Mouse (Mus musculus): ENCODE measurements around the gene Tasp1.
A peak's percentile ranks its signal among the peaks of the same experiment; 100 is the strongest.
"Not testable (repeated sequence)": the region's sequence is repeated elsewhere in the genome, so short reads cannot be mapped to it uniquely, and the experiment has no call there.

The Tasp1 gene

DNA sequence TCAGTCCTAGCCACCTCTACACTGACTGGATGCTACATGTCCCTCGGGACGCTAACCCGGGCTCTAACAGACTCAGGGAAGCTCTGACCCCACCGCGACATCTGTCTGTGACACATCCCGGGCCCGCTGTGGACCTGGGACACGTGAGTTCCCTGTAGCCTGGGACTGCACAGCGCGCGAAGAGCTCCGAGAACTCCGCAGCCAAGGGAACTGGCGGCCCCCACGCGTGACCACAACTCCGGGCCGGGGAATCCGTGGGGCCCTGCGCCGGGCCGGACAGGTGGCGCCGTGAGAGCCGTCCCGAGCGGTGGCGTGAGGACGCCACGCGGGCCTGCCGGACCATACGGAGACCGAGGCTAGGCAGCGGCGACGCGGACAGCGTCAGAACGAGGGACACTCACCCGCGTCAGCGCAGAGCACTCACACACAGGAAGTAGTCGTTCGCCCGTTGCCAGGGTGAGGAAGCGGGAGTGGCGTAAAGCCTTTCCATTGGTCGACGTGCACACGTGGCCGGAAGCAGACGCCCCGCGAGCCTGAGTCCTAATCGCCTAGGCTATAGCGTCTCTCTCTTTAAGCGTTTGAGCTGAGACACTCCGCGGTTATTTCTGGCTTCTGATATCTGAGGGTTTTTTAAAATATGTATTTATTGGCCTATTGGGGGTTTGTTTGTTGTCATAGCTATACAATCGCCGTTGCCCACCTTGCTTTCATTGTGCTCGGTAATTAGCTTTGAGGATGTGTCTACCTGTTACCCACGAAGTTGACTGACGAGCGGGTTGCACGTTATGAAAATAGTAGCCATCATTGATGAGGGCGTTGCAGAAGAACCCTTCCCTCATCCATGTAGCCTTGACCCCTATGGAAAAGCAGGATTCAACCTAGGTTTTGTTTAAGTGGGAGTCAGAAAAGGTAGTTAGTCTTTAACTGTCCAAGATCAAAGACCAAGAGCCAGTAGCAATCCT, at the start of gene Tasp1:
TSS of gene Tasp1 (minus strand) at position 453 of the 962 bp plus-strand sequence.
- DNase-seq (ENCODE audit: low read depth, low spot score), result peak; percentile 94
- H3K36me3 ChIP-seq (ENCODE audit: control insufficient read depth, insufficient read depth, low read length, poor library complexity, severe bottlenecking), result no peaks in the 10 kb centered on the region
- no peaks in the 10 kb centered on the region for H3K27me3 ChIP-seq (ENCODE audit: control insufficient read depth, insufficient read depth, low read length, poor library complexity, severe bottlenecking)

DNA sequence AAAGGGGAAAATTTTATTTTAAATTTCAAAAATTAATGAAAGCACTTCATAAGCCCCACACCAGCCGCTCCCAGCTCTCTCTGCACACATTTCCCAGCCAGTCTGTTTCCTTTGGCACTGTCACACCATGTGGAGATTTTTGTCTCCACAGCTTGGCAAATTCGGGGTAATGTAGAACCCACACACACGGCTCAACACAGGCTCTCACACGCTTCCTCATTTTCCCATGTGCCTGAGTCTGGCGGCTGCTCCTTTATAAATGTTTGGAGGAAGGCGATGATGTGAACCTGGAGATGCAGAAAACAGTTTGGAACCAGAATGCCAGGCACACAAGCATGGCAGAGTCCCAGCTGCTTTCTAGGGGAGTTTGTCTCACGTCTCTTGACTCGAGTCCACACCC, 47.2 kb upstream of the Tasp1 start:
- DNase-seq (ENCODE audit: low read depth, low spot score), result no peak
- H3K36me3 ChIP-seq (ENCODE audit: control insufficient read depth, insufficient read depth, low read length, poor library complexity, severe bottlenecking), result no peaks in the 10 kb centered on the region
- H3K27me3 ChIP-seq (ENCODE audit: control insufficient read depth, insufficient read depth, low read length, poor library complexity, severe bottlenecking), result no peaks in the 10 kb centered on the region

DNA sequence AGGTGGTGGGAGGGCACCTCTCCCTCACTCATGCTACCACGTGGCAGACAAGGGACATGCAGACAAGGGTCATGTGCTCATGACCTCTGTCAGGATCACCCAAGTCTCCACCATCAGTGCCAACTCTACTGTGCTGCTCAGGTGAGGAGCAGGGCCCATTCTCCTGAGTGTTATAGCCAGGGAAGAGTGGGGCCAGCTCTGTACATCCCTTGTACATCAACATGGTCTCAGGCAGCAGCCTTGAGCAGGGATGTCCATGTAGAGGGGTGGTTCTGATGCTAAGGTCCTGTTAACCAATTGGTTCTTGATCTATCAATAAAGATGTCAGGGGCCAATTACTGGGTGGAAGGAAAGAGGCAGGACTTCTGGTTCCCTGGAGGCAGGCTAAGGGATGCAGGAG, 42.3 kb upstream of the Tasp1 start:
- no peak for DNase-seq (ENCODE audit: low read depth, low spot score)
- Histone ChIP-seq H3K27me3 (ENCODE audit: control insufficient read depth, insufficient read depth, low read length, poor library complexity, severe bottlenecking) (no peaks in the 10 kb centered on the region), H3K36me3 (ENCODE audit: control insufficient read depth, insufficient read depth, low read length, poor library complexity, severe bottlenecking) (no peaks in the 10 kb centered on the region)

DNA sequence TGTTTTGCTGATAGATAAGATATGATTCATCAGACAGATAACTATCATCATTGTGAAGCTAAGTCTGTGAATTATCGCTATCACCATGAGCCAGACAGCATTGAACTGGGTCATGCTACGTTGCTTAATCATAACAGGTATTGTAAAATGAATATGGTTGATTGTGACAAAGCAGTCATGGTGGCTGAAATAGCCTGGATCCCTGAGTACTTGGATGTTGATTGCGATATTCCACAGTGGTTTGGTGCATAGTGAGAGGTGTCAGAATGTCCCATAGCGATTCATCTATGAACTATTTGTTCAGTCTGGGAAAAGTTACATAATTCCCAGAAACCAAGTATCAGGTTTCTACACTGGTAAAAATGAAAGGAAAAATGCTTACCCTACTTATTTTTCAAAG, 41.0 kb upstream of the Tasp1 start:
- Histone ChIP-seq H3K36me3 (ENCODE audit: control insufficient read depth, insufficient read depth, low read length, poor library complexity, severe bottlenecking) (no peaks in the 10 kb centered on the region), H3K27me3 (ENCODE audit: control insufficient read depth, insufficient read depth, low read length, poor library complexity, severe bottlenecking) (no peaks in the 10 kb centered on the region)
- no peak for DNase-seq (ENCODE audit: low read depth, low spot score)

DNA sequence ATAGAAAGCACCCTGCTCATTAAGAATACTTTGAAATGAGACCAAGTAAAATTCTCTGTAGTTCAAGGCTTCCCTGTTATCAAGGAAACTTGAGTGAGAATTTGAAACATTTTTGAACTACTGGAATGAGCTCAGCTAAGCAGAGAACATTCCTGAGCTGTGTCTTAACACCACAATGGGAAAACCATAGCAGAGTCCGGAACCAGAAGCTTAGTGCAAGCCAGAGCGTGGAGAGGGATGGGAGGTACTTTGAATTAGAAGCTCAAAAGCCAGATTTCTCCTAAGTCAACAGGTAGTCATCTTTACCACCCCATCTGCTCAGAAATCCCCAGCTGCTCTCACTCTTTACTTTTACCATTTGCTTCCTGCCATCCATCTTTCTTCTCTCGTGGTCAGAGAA, 38.3 kb upstream of the Tasp1 start:
- H3K27me3 ChIP-seq (ENCODE audit: control insufficient read depth, insufficient read depth, low read length, poor library complexity, severe bottlenecking), result no peaks in the 10 kb centered on the region
- no peaks in the 10 kb centered on the region for H3K36me3 ChIP-seq (ENCODE audit: control insufficient read depth, insufficient read depth, low read length, poor library complexity, severe bottlenecking)
- no peak for DNase-seq (ENCODE audit: low read depth, low spot score)

DNA sequence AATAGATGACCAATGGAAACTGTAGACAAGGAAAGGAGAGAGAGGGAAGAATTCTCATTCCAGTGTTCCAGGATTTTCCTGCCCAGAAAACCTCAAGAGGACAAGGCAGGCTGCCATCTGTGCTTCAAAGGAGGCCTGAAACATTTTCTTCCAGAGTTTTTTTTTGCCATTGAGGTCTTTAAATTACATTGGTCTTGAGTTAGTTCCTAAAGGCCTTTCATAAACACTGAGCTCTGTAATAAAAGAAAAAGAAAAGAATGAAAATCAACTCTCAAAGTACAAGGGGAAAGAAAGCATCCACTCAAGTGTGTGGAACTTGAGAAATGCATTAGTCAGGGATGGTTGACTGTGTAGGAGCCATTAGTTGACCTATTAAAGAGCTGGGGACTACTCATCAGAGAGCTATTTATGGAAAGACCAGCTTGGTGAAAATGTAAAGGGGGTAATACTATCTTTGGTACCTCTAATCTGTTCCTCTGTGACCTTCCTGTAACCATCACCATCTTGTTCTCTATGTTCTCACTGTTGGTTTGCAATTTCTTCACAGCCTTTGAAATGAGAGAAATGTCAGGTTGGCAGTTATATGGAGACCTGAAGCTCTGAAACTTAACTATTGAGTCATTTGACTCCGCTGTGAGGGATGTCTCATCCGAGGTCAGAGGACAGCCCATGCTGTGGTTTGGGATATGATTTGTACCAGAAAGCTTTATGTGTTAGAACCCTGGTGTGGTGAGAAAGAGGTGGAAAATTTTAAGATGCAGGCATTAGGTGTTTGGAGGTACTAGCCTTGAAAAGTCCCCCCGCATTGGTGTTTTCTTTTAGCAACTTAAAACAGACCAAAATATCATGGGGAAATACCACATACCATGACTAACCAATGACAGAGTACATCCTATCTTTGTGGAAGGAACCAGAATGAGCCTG, 34.2 kb upstream of the Tasp1 start:
- DNase-seq (ENCODE audit: low read depth, low spot score), result no peak
- Histone ChIP-seq H3K27me3 (ENCODE audit: control insufficient read depth, insufficient read depth, low read length, poor library complexity, severe bottlenecking) (no peaks in the 10 kb centered on the region), H3K36me3 (ENCODE audit: control insufficient read depth, insufficient read depth, low read length, poor library complexity, severe bottlenecking) (no peaks in the 10 kb centered on the region)

DNA sequence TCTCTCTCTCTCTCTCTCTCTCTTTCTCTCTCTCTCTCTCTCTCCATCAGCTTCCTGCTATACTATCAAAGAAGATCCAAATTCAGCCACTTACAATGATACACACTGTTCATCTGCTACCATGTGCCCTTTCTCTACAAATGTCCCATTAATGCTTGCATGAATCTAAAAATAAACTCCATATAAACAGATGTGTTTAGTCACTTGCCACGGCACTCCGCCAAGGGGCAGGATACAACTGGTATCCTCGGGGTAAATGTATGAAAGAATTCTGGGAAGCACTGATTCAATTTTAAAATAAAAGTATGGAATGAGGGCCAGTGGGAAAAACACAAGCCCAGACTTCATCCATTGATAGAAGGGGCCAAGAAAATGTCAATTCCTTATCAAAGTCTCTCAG, 33.4 kb upstream of the Tasp1 start:
- Histone ChIP-seq H3K36me3 (ENCODE audit: control insufficient read depth, insufficient read depth, low read length, poor library complexity, severe bottlenecking) (no peaks in the 10 kb centered on the region), H3K27me3 (ENCODE audit: control insufficient read depth, insufficient read depth, low read length, poor library complexity, severe bottlenecking) (no peaks in the 10 kb centered on the region)
- no peak for DNase-seq (ENCODE audit: low read depth, low spot score)

DNA sequence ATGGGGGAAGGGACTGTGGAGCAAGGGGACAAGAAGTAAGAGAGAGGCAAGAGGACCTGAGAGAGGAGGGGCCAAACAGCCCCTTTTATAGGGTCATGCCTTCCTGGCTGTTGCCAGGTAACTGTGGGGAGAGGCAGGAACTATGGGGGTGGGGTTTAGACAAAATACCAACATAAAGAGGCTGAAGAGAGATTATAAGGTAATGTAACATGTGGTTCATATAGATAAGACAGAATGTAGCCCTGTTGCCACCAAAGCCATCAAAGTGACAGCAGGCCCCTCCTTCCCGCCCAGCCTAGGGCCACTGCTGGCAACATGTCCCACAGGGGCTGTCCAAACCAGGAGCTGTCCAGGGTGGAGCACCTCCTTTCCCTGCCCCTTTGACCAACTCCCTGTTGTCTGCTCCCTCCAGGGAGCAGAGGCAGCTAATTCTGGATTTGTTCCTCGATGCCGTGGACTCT, 30.6 kb upstream of the Tasp1 start:
- Histone ChIP-seq H3K27me3 (ENCODE audit: control insufficient read depth, insufficient read depth, low read length, poor library complexity, severe bottlenecking) (no peaks in the 10 kb centered on the region), H3K36me3 (ENCODE audit: control insufficient read depth, insufficient read depth, low read length, poor library complexity, severe bottlenecking) (no peaks in the 10 kb centered on the region)
- DNase-seq (ENCODE audit: low read depth, low spot score), result no peak

DNA sequence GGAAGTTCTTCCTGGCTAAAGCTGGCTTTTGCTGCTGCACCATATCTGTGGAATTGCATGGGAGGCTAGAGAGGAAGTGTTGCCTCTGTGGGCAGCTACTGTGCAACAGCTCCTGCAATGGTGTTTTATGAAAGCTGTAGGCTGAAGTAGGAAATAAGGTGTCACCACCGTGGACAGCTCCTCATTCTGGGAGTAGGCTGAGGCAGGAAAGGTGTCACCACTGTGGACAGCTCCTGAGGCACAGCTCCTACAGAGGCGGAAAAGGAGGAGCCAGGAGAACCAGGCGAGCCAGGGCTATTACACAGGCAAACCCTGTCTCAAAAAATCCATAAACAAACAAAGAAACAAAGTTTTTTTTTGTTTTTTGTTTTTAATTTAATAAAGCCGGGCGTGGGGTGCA, 29.4 kb upstream of the Tasp1 start:
- Histone ChIP-seq H3K27me3 (ENCODE audit: control insufficient read depth, insufficient read depth, low read length, poor library complexity, severe bottlenecking) (no peaks in the 10 kb centered on the region), H3K36me3 (ENCODE audit: control insufficient read depth, insufficient read depth, low read length, poor library complexity, severe bottlenecking) (no peaks in the 10 kb centered on the region)
- DNase-seq (ENCODE audit: low read depth, low spot score), result no peak

DNA sequence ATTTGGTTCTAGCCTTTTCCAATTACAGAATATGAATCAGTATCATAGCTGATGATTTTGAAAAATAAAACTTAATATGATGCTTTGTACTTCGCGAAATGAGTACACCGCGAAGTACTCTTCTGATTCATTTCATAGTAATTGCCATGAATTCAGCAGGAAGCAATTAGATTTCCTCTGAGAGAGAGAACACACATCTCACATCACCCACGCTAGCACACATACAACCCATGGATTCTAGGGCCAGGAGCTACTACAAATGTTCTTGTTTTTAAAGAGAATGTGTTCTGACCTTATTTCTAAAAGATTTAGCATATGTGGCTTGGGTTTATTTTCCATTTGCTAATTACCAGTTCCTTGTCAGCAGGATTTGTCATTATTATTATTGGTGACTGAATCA, 26.8 kb upstream of the Tasp1 start:
- Histone ChIP-seq H3K36me3 (ENCODE audit: control insufficient read depth, insufficient read depth, low read length, poor library complexity, severe bottlenecking) (no peaks in the 10 kb centered on the region), H3K27me3 (ENCODE audit: control insufficient read depth, insufficient read depth, low read length, poor library complexity, severe bottlenecking) (no peaks in the 10 kb centered on the region)
- no peak for DNase-seq (ENCODE audit: low read depth, low spot score)

DNA sequence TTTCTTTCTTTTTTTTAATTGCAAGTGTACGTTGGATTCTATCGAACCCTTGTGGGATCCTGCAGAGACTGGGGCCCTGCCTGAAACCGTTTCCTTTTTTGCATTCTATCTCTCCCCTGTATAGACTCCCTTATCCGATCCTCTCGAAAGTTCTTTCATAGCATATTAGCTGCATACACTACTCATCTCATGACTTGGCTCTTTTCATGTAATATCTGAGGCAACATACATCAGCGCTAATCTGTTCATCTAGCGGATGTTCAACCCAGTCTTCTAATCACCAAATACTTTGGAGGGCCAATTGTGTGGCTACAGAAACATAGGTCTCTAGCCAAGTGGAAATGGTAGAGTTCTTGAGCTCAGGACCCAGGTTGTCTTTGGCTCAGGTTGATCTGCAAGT, 17.6 kb upstream of the Tasp1 start:
- no peak for DNase-seq (ENCODE audit: low read depth, low spot score)
- no peaks in the 10 kb centered on the region for H3K36me3 ChIP-seq (ENCODE audit: control insufficient read depth, insufficient read depth, low read length, poor library complexity, severe bottlenecking)
- no peaks in the 10 kb centered on the region for H3K27me3 ChIP-seq (ENCODE audit: control insufficient read depth, insufficient read depth, low read length, poor library complexity, severe bottlenecking)

DNA sequence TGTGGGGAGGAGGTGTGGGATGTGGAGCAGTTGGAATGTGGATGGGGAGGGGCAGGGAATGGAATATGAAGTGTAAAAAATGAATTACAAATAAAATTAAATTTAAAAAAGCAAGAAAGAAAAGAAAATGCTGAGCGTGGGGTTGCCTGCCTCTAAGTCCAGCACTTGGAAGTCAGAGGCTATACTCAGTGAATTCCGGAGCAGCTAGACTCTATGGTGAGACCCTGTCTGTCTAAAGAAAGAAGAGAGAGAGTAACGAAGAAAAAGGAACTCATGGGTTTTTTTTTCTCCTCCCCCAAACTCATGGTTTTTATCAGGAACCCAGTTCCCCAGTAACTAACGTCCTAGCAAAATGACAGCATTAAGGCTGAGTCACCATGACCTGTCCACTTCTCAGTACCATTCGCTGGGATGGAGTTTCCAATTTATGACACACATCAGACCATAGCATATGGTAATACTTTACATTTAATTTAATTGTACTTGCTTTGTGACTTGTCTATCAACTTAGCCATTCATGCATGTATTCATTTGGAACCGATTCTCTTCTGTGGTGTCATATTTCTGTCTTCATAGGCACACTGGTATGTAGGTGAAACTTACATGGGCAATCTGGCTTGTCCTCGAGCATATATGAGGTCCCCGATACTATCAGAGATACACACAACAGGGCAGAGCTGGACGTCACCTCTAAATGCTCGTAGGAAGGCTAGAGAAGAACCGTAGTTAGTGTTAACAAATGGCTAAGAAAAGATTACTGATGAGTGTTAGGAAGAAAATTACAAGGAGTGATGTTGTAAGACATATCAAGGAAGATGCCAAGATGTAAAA, 14.4 kb upstream of the Tasp1 start:
- no peak for DNase-seq (ENCODE audit: low read depth, low spot score)
- Histone ChIP-seq H3K36me3 (ENCODE audit: control insufficient read depth, insufficient read depth, low read length, poor library complexity, severe bottlenecking) (no peaks in the 10 kb centered on the region), H3K27me3 (ENCODE audit: control insufficient read depth, insufficient read depth, low read length, poor library complexity, severe bottlenecking) (no peaks in the 10 kb centered on the region)

DNA sequence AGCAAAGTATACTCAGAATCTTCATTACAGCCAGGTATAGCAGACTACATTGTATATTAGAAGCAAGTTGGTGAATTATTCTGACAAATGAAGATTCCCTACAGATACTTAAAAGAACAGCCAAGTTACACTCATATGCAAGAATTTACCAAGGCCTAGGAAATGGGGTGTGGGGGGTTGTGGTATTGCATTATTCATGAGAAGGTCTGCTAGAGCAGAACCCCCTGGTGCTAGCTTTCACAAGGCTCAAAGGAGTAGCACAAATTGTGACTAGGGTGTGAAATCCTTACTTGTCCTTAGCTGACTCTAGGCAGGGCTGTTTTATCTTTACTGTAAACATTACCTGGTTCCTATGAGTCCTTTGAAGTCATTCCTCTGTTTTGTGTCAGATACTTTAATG, 12.7 kb upstream of the Tasp1 start:
- H3K27me3 ChIP-seq (ENCODE audit: control insufficient read depth, insufficient read depth, low read length, poor library complexity, severe bottlenecking); DNase-seq (ENCODE audit: low read depth, low spot score); H3K36me3 ChIP-seq (ENCODE audit: control insufficient read depth, insufficient read depth, low read length, poor library complexity, severe bottlenecking): not testable (repeated sequence)

DNA sequence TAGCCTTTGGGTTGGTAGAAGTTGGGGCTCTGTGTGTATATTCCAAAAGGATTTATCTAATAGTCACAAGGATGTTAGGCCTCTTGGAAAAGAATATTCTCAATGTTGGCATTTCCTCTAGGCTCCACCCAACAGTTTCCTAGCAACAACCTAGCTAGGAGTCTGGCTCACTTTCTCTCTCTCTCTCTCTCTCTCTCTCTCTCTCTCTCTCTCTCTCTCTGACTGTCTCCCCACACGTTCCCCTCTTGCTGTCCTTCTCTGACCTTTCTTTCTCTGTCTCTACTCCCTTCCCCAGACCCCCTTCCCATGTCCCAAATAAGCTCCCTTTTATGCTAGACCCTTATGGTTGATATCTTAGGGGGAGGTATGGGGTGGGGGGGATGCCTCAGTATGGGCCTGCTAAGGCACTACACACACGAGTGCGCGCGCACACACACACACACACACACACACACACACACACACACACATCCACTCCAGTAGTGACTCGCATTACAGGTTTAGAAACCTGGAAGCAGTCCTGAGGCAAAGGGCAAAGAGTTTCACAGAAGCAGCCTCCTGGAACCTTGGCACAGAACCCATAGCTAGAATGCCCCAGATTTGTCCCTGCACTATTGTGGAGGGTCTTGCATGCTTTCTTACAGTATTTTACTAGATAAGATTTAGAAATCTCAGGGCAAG, 12.1 kb upstream of the Tasp1 start:
- Histone ChIP-seq H3K36me3 (ENCODE audit: control insufficient read depth, insufficient read depth, low read length, poor library complexity, severe bottlenecking) (no peaks in the 10 kb centered on the region), H3K27me3 (ENCODE audit: control insufficient read depth, insufficient read depth, low read length, poor library complexity, severe bottlenecking) (no peaks in the 10 kb centered on the region)
- DNase-seq (ENCODE audit: low read depth, low spot score), result no peak
